Mouse (Mus musculus): ENCODE data around the gene Cox4i1. TPM values are rescaled to one million over a fixed set of nuclear protein-coding genes. Genes with fewer than 3 reads are reported as not detected.

The Cox4i1 gene
- polyA plus RNA-seq, 1 experiment from 2014 or later = 1,278 TPM

DNA sequence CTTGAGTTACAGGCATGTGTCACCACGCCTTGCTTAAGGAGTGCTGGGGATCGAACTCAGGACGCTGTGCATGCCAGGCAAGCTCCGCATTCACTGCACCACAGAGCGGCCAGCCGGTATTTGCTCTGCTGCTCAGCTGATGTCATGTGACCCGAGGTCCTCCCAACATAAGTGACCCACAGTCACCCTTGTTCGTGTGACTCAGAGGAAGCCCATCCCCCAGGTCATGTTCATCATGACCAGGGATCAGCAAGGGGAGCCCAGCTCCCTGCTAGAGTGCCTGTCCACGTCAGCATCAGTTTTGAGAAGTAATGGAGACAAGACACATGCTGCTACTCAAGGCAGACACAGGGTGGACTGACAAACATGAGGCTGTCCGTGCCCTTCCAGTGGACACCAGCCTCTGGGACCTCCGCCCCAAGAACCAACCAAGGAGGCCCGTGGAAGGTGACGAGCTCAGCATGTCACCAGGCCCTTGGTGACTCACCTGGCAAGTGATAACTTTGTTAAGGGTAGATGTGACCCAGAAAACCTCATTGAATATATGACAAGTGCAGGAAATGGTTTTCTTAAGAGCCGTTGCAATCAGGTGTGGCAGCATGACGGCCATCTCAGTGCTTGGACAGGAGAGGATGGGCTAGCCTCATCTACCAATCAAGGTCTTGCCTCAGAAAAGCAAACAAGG lies 48.1 kb downstream of the Cox4i1 start:
- ATAC-seq (ENCODE audit: low FRiP score, low TSS enrichment) = no peak
- Histone ChIP-seq H3K27ac (ENCODE audit: low read length) (no peak overlapping the region), H3K9me3 (ENCODE audit: low read length) (no peaks in the 10 kb centered on the region), H3K36me3 (ENCODE audit: insufficient read depth, low read length) (no peaks in the 10 kb centered on the region), H3K9ac (replicated peaks; ENCODE audit: low read length) (no peak overlapping the region; the same call in 1 of the 2 replicates), H3K4me3 (ENCODE audit: low read length) (no peak overlapping the region), H3K27me3 (ENCODE audit: insufficient read depth, low read length) (no peaks in the 10 kb centered on the region), H3K4me2 (replicated peaks; ENCODE audit: low read depth, low read length) (no peak overlapping the region), H3K4me1 (ENCODE audit: insufficient read depth, low read length) (0 out of 2 replicates have a peak, but pooled peaks cover 15% of the 10 kb centered on the region)
- WGBS = 71% methylated on average over 15 of the region's 15 CpGs

DNA sequence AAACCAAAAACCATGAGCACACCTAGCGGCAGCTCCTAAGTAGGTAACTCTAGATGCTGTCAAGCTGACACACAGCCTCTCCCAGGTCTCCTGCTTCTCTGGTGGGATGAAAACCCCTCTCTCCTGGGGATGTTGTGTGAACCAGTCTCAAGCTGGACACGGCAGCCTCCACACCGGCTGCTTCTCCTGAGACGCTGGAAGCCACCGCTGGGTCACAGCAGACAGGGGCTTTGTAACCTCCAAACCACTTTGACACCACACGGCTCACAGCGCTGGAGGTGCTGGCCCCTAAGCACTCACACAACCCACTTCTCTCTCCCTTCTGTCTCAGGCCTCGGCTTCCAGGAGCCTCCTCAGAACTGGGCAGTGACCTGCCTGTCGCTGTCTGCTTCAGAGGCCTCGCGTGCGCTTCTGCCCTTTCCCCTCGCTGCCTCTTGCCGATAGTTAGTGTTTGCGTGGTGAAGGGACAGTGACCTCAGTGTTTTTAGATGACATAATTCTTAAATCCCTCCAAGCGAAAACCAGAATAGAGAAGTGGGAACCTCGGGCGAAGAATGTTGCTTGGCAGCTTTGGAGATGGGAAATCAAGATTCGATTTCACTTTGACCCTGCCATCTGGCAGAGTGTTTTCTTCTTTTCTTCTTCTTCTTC lies 51.7 kb downstream of the Cox4i1 start:
- Histone ChIP-seq H3K4me2 (replicated peaks; ENCODE audit: low read depth, low read length) (no peak overlapping the region), H3K36me3 (ENCODE audit: insufficient read depth, low read length) (no peaks in the 10 kb centered on the region), H3K4me1 (ENCODE audit: insufficient read depth, low read length) (peaks cover 17% of the 10 kb centered on the region; the same call in 1 of the 2 replicates), H3K27ac (ENCODE audit: low read length) (no peak overlapping the region), H3K4me3 (ENCODE audit: low read length) (no peak overlapping the region), H3K27me3 (ENCODE audit: insufficient read depth, low read length) (no peaks in the 10 kb centered on the region), H3K9ac (replicated peaks; ENCODE audit: low read length) (no peak overlapping the region), H3K9me3 (ENCODE audit: low read length) (peaks cover 3% of the 10 kb centered on the region; the same call in 1 of the 2 replicates)
- WGBS = 45% methylated on average over 19 of the region's 19 CpGs
- no peak for ATAC-seq (ENCODE audit: low FRiP score, low TSS enrichment)

DNA sequence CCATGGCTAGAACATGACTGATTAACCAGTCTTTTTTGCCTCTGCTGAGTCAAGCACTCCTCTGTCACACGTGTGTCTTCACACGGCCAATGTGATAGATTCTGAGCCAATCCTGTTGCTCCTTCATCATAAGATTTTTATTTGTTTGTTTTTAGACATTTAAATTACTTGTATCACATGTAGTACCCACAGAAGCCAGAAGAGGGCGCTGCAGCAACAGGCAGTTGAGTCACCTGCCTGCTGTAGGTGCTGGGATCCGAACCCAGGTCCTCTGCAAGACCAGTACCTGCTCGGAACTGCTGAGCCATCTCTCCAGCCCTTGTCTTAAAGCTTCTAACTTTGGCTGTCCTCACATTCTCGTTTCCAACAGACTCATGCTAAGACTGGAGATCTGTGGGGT lies 55.0 kb downstream of the Cox4i1 start:
- Histone ChIP-seq H3K9ac (replicated peaks; ENCODE audit: low read length) (no peak overlapping the region), H3K9me3 (ENCODE audit: low read length) (peaks cover 3% of the 10 kb centered on the region; the same call in 1 of the 2 replicates), H3K27me3 (ENCODE audit: insufficient read depth, low read length) (no peaks in the 10 kb centered on the region), H3K27ac (ENCODE audit: low read length) (no peak overlapping the region), H3K4me3 (ENCODE audit: low read length) (no peak overlapping the region), H3K4me1 (ENCODE audit: insufficient read depth, low read length) (peaks cover 15% of the 10 kb centered on the region; the same call in 1 of the 2 replicates), H3K4me2 (replicated peaks; ENCODE audit: low read depth, low read length) (no peak overlapping the region), H3K36me3 (ENCODE audit: insufficient read depth, low read length) (no peaks in the 10 kb centered on the region)
- 73% methylated on average over 6 of the region's 6 CpGs for WGBS
- no peak for ATAC-seq (ENCODE audit: low FRiP score, low TSS enrichment)

Other genes with a start within 250 kb of the Cox4i1 start
- 114 and 117 TPM in 2 replicates for gene Gins2, start 78.9 kb upstream of the Cox4i1 start, polyA plus RNA-seq (2015; fragmentation: Nextera tagmentation; extraction: Ambion mirVana)
- 2.3 and 2.4 TPM in 2 replicates for gene 1190005I06Rik, start 20.6 kb upstream of the Cox4i1 start, polyA plus RNA-seq (2015; fragmentation: Nextera tagmentation; extraction: Ambion mirVana)
- gene Gm27021, start 143 bp upstream of the Cox4i1 start, polyA plus RNA-seq (2015; fragmentation: Nextera tagmentation; extraction: Ambion mirVana) = 3.4 and 4.2 TPM in 2 replicates
- gene Emc8, start 351 bp downstream of the Cox4i1 start, polyA plus RNA-seq (2015; fragmentation: Nextera tagmentation; extraction: Ambion mirVana) = 253 and 262 TPM in 2 replicates
- gene Irf8, start 68.1 kb downstream of the Cox4i1 start, polyA plus RNA-seq (2015; fragmentation: Nextera tagmentation; extraction: Ambion mirVana) = 10.0 and 10.9 TPM in 2 replicates

All from kidney, embryonic 16.5 days (tissue).